Mouse (Mus musculus) right cerebral cortex, postnatal 10 days (tissue): ENCODE measurements around the gene Gm17455.

Source experiments
- DNase-seq, 2 experiments: peaks; one replicate each; pipeline ENCODE4 v3.0.0; 2021; ENCODE audit warnings: low spot score in 2 of 2

Gene Gm17455

GRCm38 (mm10) chr10:60418137-60418536 lies 18.6 kb downstream of the Gm17455 start:
- peak; percentile 66 to 79 for DNase-seq

DNA sequence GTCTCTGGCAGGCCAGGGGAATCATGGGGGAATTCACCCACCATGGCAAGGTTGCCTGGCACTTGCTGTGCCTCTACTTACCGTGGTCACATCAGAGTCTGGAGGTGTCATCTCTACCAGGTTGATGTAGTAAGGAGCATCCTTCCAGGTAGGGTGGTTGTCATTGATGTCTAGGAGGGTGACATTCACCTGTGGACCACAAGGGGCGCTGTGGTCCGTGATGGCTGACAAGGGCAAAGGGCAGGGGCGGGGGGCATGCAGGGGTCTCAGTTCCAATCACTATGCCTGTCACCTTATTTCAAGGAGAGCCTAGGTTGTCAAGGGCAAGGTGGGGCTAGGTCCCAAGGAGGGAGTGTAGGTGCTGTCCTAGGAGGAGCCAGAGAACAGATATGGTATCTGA lies 20.1 kb downstream of the Gm17455 start:
- no peak for DNase-seq

DNA sequence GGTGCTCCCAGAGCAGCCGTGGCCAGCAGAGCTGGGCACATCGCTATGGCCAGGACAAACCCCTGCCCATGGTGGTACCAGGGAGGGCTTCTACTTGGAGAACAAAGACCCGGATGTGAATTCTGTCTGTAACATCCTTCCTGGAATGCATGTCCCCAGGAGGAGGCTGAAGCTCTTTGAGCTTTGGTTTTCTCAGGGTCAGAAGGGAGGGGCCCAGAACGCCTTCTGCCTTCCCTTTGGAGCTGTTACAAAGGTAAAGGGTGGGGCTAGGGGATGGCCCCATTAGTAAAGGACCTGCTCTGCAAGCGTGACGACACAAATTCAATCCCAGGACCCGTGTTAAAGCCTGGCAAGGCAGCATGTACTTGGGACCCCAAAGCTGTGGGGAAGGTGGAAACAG lies 23.2 kb downstream of the Gm17455 start:
- no peak for DNase-seq

DNA sequence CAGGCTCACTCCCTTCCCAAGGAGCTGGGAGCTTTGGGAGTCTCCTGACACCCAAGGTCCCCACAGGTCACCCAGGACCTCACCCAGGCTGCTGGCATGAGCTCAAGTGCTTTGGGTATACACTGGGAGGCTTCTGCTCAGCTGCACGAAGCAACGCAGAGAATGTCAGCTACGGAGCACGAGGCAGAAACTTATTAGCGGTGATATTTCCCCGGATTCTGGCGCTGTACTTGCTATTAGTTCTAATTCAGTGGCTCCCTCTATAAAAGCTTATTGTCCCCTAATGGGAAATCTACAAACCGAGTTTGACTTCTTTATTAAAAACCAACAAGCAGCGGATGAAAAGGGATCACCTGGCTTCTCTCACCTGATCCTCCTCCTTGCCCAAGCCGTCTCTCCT lies 30.5 kb downstream of the Gm17455 start:
- DNase-seq = no peak

- DNase-seq = no peak
Observed at GRCm38 (mm10) chr10:60430591-60430990, 31.1 kb downstream of the Gm17455 start.

- DNase-seq = no peak
Observed at GRCm38 (mm10) chr10:60432679-60433078, 33.2 kb downstream of the Gm17455 start.

DNA sequence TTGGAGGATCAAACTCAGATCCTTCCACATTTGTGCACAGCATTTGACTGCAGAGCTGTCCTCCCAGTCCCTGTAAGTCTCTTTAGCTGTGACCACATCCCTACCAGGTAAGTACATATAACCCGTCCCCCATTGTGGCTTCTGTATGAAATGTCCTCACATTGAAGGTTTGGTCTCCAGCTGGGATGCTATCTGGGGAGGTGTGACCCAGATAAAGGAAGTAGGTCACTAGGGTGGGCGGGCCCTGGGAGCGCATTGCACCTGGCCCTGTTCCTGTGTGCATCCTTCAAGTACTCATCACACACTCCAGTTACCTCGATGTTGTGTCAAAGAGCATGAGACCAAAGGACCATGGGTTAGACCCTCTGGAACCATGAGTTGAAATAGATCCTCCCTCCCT lies 42.8 kb downstream of the Gm17455 start:
- DNase-seq = no peak

DNA sequence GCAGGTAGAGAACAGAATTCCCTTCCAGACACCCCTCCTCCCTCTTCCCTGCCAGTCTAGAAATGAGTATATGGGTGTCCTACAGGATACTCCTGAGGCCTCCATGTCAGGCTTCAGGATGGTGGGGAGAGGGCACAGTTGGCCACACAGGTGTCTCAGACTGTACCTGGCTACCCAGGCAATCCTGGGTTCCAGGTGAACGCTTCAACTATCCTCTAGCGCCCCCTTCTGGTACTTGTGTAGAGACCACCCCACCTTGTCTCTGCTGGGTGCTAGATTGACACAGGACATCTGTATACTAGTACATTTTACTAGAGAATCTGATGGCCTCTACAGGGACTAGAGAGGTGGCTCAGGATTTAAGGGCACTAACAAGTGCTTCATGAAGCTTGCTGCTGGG lies 43.6 kb downstream of the Gm17455 start:
- no peak for DNase-seq

DNA sequence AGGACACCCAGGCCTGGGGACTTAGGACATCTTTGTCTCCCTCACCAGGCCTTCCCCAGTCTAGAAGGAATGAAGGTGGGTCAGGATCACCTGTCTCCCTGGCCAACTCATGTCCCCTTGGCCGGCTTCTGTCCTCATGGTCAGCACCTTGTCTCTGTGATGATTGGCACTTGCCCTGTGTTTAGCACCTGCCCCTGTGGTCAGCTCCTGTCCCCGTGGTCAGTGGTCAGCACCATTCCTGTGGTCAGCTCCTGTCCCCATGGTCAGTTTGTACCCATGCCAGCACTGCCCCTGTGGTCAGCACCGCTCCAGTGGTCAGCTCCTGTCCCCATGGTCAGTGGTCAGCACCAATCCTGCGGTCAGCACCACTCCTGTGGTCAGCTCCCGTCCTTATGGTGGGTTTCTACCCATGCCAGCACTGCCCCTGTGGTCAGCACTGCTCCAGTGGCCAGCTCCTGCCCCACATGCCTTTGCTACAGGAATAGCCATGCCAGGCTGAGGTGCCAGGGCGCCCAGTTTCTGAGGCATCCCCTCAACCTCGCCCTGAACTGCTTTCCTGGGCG lies 45.6 kb downstream of the Gm17455 start:
- DNase-seq = peak; percentile 46 to 60

DNA sequence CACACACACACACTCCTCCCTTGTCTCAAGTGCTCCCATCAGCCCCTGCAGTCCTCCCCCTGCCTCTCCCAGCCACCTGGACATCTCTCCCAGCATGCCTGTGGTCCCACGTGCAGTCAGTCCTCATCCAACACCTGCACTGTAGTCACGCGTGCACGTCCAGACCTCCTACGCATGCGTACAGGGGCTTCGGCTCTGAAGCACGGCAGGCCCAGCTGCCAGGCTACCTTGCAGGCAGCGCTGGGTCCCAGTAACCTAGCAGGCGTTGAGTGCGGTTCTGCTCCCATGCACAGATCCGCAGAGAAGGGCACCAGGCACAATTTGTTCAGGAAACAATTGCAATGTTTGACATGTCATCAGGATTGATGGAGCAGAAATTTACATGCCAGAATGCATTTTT lies 47.7 kb downstream of the Gm17455 start:
- no peak for DNase-seq
